Mouse (Mus musculus) midbrain, embryonic 10.5 days (tissue): Measurements from ENCODE around the gene Chl1. TPM values are rescaled to one million over a fixed set of nuclear protein-coding genes. Genes with fewer than 3 reads are reported as not detected.

ENCODE experiments used
- DNase-seq: peaks from one replicate; pipeline ENCODE4 v3.0.0-alpha.2; 2017; ENCODE audit warnings: low spot score
- H3K27ac ChIP-seq: fragments of 300-500 bp; sonication (generic); replicated peaks from 2 replicates; pipeline ENCODE4 v1.5.1; 2016; ENCODE audit warnings: mild to moderate bottlenecking
- H3K27me3 ChIP-seq: fragments of 300-500 bp; sonication (generic); 2 replicates; pipeline ENCODE4 v1.6.1; 2016; ENCODE audit warnings: low read depth, mild to moderate bottlenecking; ENCODE audit not compliant: poor library complexity, severe bottlenecking
- H3K36me3 ChIP-seq: fragments of 300-500 bp; sonication (generic); 2 replicates; pipeline ENCODE4 v1.6.1; 2016; ENCODE audit warnings: mild to moderate bottlenecking, moderate library complexity
- H3K4me1 ChIP-seq: fragments of 300-500 bp; sonication (generic); 2 replicates; pipeline ENCODE4 v1.6.1; 2016
- H3K4me3 ChIP-seq: fragments of 300-500 bp; sonication (generic); 2 replicates; pipeline ENCODE4 v1.5.1; 2016; ENCODE audit warnings: mild to moderate bottlenecking, moderate library complexity
- H3K9me3 ChIP-seq: fragments of 300-500 bp; sonication (generic); replicated peaks from 2 replicates; pipeline ENCODE4 v1.6.1; 2016; ENCODE audit warnings: mild to moderate bottlenecking
- WGBS: fragments of 180-500 bp; shearing (Covaris S2); methylation state at CpG from one replicate; pipeline ENCODE4 v1.1.7; 2016; 5-methylcytosine and 5-hydroxymethylcytosine counted together
- polyA plus RNA-seq: library from polyadenylated mRNA; unstranded; fragments of >200 nt; fragmentation: Nextera tagmentation; extraction: Ambion mirVana; gene quantifications from 2 replicates; pipeline ENCODE4 v1.2.1, GENCODE M21; 2016

Chl1 gene
- polyA plus RNA-seq, 1 experiment from 2014 or later = 0.95 TPM

GRCm38 (mm10) chr6:103682854-103683574, 172.6 kb downstream of the Chl1 start:
- WGBS = 17% methylated on average over 8 of the region's 8 CpGs
- Histone ChIP-seq H3K9me3 (no peaks in the 10 kb centered on the region), H3K27ac (no peak overlapping the region), H3K36me3 (no peaks in the 10 kb centered on the region), H3K4me3 (no peak overlapping the region), H3K4me1 (no peaks in the 10 kb centered on the region), H3K27me3 (0 out of 2 replicates have a peak, but pooled peaks cover 10% of the 10 kb centered on the region)
- peak; percentile 61 for DNase-seq

DNA sequence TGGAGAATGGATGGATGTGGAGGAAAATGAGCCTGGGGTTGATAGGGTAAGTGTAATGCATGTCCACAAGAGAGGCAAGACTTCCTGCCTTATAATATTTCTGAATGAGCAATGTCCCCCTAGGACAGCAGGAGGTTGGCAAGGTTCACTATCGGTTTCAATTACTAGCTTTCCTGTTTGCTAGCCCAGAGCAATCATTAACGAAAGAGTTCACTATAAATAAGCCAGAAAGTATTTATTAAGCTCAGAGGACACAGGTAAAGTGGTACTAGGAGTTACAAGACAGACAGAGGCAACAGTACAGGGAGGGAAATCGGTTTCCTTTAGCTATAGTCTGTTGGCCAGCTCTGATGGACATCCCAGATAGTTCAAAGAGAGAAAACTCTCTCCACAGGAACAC, 182.1 kb downstream of the Chl1 start:
- DNase-seq = no peak
- H3K27me3 ChIP-seq = no peaks in the 10 kb centered on the region

DNA sequence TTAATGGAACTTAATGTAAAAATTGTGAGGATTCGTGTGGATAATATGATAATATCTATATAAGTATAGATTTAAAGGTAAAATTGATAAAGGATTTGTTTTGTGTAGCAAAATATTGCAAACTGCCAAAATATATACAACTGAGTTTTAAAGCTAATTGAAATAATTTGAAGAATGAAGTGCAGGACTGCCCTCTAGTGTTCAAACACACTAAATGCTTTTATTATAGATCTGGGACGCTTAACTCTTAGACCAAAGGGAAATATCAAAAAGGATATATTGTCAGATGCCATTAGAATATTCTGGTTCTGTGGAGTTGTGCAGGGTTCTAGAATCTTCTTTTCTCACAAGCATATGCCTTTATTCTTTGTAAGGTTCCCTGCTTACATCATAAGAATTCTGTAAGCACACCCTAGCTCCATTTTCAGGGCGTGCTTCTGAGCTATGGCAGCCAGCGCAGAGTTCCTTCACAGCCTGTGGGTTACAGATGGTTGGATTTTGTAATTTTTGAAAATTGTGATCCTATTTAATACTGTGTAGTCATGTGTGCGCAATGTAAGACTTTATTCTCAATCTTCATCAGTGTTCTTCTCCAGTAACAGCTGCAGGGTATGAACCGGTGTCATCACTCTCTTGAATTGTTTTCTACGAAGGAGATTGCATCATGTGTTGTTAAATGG, 187.1 kb downstream of the Chl1 start:
- Histone ChIP-seq H3K4me1 (no peaks in the 10 kb centered on the region), H3K36me3 (no peaks in the 10 kb centered on the region), H3K27me3 (no peaks in the 10 kb centered on the region), H3K27ac (no peak overlapping the region), H3K4me3 (no peak overlapping the region), H3K9me3 (no peaks in the 10 kb centered on the region)
- no peak for DNase-seq
- WGBS = 68% methylated on average over 7 of the region's 7 CpGs

More for the DNA sequence above, 182.1 kb downstream of the Chl1 start:
- Histone ChIP-seq H3K36me3 (no peaks in the 10 kb centered on the region), H3K4me1 (no peaks in the 10 kb centered on the region), H3K27ac (no peak overlapping the region), H3K4me3 (no peak overlapping the region), H3K9me3 (no peaks in the 10 kb centered on the region)
- 90% methylated on average over 3 of the region's 3 CpGs for WGBS

DNA sequence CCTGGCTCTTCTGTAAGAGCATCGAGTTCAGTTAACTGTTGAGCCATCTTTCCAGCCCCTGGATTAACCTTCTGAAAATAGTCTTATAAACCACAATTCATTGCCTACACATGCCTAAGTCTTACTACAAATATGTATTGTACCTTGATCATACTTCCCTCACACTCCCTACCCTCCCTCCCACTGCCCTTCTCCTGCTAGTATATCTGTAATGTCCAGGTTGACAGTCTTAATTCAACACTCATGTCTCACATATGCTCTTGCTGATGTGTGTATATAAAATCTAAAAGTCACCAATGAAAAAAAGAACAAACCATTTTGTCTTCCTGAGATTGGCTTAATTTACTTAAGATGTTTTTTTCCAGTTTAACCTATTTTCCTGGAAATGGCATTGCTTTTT, 189.1 kb downstream of the Chl1 start:
- no peaks in the 10 kb centered on the region for H3K9me3 ChIP-seq
- H3K36me3 ChIP-seq = no peaks in the 10 kb centered on the region
- WGBS = 93% methylated on average over 1 of the region's 1 CpGs
- H3K27ac ChIP-seq = no peak overlapping the region
- no peak for DNase-seq
- no peaks in the 10 kb centered on the region for H3K27me3 ChIP-seq
- H3K4me1 ChIP-seq = no peaks in the 10 kb centered on the region
- no peak overlapping the region for H3K4me3 ChIP-seq

DNA sequence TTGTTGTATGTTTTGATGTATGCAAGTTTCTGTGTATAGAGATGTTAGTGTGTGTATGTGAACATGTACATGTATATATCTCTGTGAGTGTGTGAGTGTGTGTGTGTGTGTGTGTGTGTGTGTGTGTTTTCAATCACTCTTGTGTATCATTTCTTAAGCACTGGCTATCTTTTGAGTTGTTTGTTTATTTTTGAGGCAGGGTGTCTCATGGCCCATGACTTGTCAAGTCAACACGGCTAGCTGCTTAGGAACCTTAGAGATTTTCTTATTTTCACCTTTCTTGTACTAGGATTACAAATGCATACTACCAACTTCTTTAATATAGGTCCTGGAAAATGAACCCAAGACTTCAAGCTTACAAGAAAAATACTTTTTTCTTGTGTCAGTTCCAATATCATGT, 189.5 kb downstream of the Chl1 start:
- no peaks in the 10 kb centered on the region for H3K27me3 ChIP-seq
- no peaks in the 10 kb centered on the region for H3K4me1 ChIP-seq
- H3K27ac ChIP-seq = no peak overlapping the region
- DNase-seq = no peak
- H3K36me3 ChIP-seq = no peaks in the 10 kb centered on the region
- H3K4me3 ChIP-seq = no peak overlapping the region
- 85% methylated on average over 1 of the region's 1 CpGs for WGBS
- H3K9me3 ChIP-seq = no peaks in the 10 kb centered on the region

- Histone ChIP-seq H3K27me3 (no peaks in the 10 kb centered on the region), H3K4me3 (no peak overlapping the region), H3K9me3 (no peaks in the 10 kb centered on the region), H3K36me3 (no peaks in the 10 kb centered on the region), H3K4me1 (no peaks in the 10 kb centered on the region), H3K27ac (no peak overlapping the region)
- DNase-seq = no peak
- WGBS = 77% methylated on average over 7 of the region's 7 CpGs
These were observed 189.9 kb downstream of the Chl1 start for GRCm38 (mm10) chr6:103700336-103700735.

- no peak overlapping the region for H3K4me3 ChIP-seq
- DNase-seq = no peak
- no peaks in the 10 kb centered on the region for H3K27me3 ChIP-seq
- no peak overlapping the region for H3K27ac ChIP-seq
- H3K4me1 ChIP-seq = no peaks in the 10 kb centered on the region
- no peaks in the 10 kb centered on the region for H3K36me3 ChIP-seq
- WGBS = 87% methylated on average over 3 of the region's 3 CpGs
- no peaks in the 10 kb centered on the region for H3K9me3 ChIP-seq
These were observed 196.0 kb downstream of the Chl1 start for GRCm38 (mm10) chr6:103706366-103706765.

DNA sequence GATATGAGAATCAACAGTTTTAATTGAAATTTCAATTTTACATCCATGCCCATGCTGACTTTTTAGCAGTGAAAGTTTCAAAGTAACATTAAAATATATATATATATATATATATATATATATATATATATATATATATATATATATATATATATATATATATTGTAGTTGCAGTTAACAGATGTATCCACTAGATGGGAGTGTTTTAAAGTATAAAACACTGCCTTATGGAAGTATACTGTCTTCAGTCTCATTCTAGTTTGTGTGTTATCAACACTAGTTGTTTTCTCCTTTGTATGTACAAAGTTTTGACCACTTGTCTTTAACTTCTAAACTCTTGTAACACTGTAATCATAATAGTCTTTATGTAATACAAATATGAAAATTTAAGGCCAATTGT, 228.9 kb downstream of the Chl1 start:
- Histone ChIP-seq H3K27me3 (no peaks in the 10 kb centered on the region), H3K36me3 (no peaks in the 10 kb centered on the region), H3K4me1 (no peaks in the 10 kb centered on the region), H3K27ac (no peak overlapping the region), H3K4me3 (no peak overlapping the region), H3K9me3 (no peaks in the 10 kb centered on the region)
- no peak for DNase-seq

DNA sequence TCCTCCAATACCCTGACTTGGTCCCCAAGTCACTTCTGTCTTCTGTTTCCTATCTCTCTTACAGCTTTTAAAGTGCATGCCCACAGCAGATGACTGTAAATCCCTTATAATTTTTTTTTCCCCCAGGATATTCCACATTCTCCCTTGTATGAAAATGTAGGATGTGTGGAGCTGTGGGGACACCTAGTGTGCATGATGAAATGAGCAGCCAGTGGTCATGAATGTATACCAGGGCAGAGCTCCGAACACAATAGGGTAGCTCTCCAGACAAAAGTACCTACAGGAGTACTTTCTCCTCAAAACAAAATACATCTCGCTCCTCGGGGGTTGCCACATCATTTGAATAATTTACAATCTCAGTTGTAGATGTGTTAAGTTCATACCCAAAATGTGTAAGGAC, 232.4 kb downstream of the Chl1 start:
- 76% methylated on average over 3 of the region's 3 CpGs for WGBS
- no peak for DNase-seq
- Histone ChIP-seq H3K9me3 (no peaks in the 10 kb centered on the region), H3K27me3 (peaks cover 5% of the 10 kb centered on the region; the same call in 1 of the 2 replicates), H3K4me3 (no peak overlapping the region), H3K27ac (no peak overlapping the region), H3K36me3 (no peaks in the 10 kb centered on the region), H3K4me1 (no peaks in the 10 kb centered on the region)

DNA sequence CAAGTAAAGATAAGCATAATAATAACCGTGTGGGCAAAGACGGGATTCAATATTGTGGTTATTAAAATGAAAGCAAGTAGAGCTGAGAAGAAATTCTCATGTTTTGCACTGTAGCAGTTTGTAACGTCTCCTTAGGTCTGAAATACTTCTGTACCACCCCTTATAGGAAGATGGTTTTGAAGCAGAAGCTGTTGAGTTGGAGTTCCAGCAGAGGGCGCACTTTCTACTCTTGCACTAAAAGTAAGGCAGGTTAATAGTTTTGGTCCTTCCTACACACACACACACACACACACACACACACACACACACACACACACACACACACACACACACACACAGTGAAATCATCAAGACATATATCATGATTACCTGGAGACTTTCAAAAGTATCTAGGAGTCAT, 235.7 kb downstream of the Chl1 start:
- 29% methylated on average over 4 of the region's 4 CpGs for WGBS
- H3K4me1 ChIP-seq = peaks cover 14% of the 10 kb centered on the region
- peaks cover 7% of the 10 kb centered on the region; the same call in 1 of the 2 replicates for H3K27me3 ChIP-seq
- DNase-seq = peak; percentile 40
- no peaks in the 10 kb centered on the region for H3K9me3 ChIP-seq
- no peaks in the 10 kb centered on the region for H3K36me3 ChIP-seq
- H3K27ac ChIP-seq = no peak overlapping the region
- no peak overlapping the region for H3K4me3 ChIP-seq

- Histone ChIP-seq H3K36me3 (no peaks in the 10 kb centered on the region), H3K27ac (0 out of 2 replicates have a peak overlapping the region, but pooled peaks have one; percentile 46), H3K27me3 (peaks cover 15% of the 10 kb centered on the region; the same call in 1 of the 2 replicates), H3K9me3 (no peaks in the 10 kb centered on the region), H3K4me1 (peaks cover 14% of the 10 kb centered on the region), H3K4me3 (peak overlapping the region; percentile 29)
- peak; percentile 25 for DNase-seq
- WGBS = 36% methylated on average over 16 of the region's 16 CpGs
These were observed 238.9 kb downstream of the Chl1 start for GRCm38 (mm10) chr6:103749122-103749773.

DNA sequence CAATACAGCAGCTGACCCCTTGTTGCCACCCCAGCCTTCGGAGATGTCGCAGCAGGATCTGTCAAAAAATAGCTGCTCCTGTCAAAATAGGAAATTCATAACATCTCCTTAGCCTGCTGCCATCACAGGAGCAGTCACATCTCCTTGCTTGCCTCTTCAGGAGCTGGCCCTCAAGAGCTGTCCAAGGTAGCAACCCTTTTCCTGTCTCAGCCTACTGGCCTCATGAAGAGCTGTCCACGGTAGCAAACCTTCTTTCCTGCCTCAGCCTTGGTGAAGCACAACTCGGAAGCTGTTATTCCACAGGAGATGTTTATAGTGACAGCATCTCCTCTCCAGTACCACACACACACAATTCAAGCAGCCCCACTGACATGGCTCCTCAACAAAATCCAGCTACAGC, 243.5 kb downstream of the Chl1 start:
- no peaks in the 10 kb centered on the region for H3K9me3 ChIP-seq
- WGBS = 88% methylated on average over 4 of the region's 4 CpGs
- H3K4me3 ChIP-seq = no peak overlapping the region
- peaks cover 14% of the 10 kb centered on the region for H3K4me1 ChIP-seq
- no peak for DNase-seq
- H3K36me3 ChIP-seq = no peaks in the 10 kb centered on the region
- peaks cover 8% of the 10 kb centered on the region; the same call in 1 of the 2 replicates for H3K27me3 ChIP-seq
- no peak overlapping the region for H3K27ac ChIP-seq

GRCm38 (mm10) chr6:103766830-103767229, 256.4 kb downstream of the Chl1 start:
- DNase-seq = no peak
- Histone ChIP-seq H3K36me3 (no peaks in the 10 kb centered on the region), H3K4me1 (no peaks in the 10 kb centered on the region), H3K27me3 (no peaks in the 10 kb centered on the region), H3K9me3 (peaks cover 7% of the 10 kb centered on the region; the same call in 1 of the 2 replicates), H3K4me3 (no peak overlapping the region), H3K27ac (no peak overlapping the region)
- WGBS = 78% methylated on average over 3 of the region's 3 CpGs
